Mouse (Mus musculus): ENCODE measurements at regions not wholly inside any gene's neighbourhood (a gene's known extent, or its start where the extent isn't known, plus 50 kb on each side); places are given as distances from the start of the nearest gene placed in this dataset.

GRCm38 (mm10) chr6:108717681-108718080 is 57.3 kb downstream of the Bhlhe40 start:
- DNase-seq (ENCODE audit: low read depth, low spot score), result no peak

- DNase-seq (ENCODE audit: low read depth, low spot score), result no peak
Observed at GRCm38 (mm10) chr6:108718887-108719286, 58.5 kb downstream of the Bhlhe40 start.

GRCm38 (mm10) chr6:108719977-108720376 is 59.5 kb downstream of the Bhlhe40 start:
- DNase-seq (ENCODE audit: low read depth, low spot score), result no peak

GRCm38 (mm10) chr6:108720978-108721377 is 60.5 kb downstream of the Bhlhe40 start:
- peak; percentile 53 for DNase-seq (ENCODE audit: low read depth, low spot score)

GRCm38 (mm10) chr6:108721557-108721956 is 61.1 kb downstream of the Bhlhe40 start:
- no peak for DNase-seq (ENCODE audit: low read depth, low spot score)

- no peak for DNase-seq (ENCODE audit: low read depth, low spot score)
Observed at GRCm38 (mm10) chr6:108723236-108723635, 59.7 kb upstream of the Arl8b start.

- no peak for DNase-seq (ENCODE audit: low read depth, low spot score)
Observed at GRCm38 (mm10) chr6:108723751-108724150, 59.1 kb upstream of the Arl8b start.

- peak; percentile 44 for DNase-seq (ENCODE audit: low read depth, low spot score)
Observed at GRCm38 (mm10) chr6:108731107-108731630, 51.7 kb upstream of the Arl8b start.
